Mouse (Mus musculus) embryonic facial prominence, embryonic 10.5 days (tissue): ENCODE measurements around the gene Bmper. TPM values are rescaled to one million over a fixed set of nuclear protein-coding genes. Genes with fewer than 3 reads are reported as not detected.

Source experiments
- DNase-seq: peaks from one replicate; pipeline ENCODE4 v3.0.0-alpha.2; 2017; ENCODE audit warnings: low spot score
- H3K27ac ChIP-seq: fragments of 300-500 bp; sonication (generic); replicated peaks from 2 replicates; pipeline ENCODE4 v1.5.1; 2016; ENCODE audit warnings: mild to moderate bottlenecking
- H3K27me3 ChIP-seq: fragments of 300-500 bp; sonication (generic); replicated peaks from 2 replicates; pipeline ENCODE4 v1.6.1; 2016; ENCODE audit warnings: low read depth, mild to moderate bottlenecking; ENCODE audit not compliant: poor library complexity, severe bottlenecking
- H3K36me3 ChIP-seq: fragments of 300-500 bp; sonication (generic); replicated peaks from 2 replicates; pipeline ENCODE4 v1.6.1; 2016; ENCODE audit warnings: mild to moderate bottlenecking, moderate library complexity
- H3K4me1 ChIP-seq: fragments of 300-500 bp; sonication (generic); 2 replicates; pipeline ENCODE4 v1.6.1; 2016
- H3K4me3 ChIP-seq: fragments of 300-500 bp; sonication (generic); 2 replicates; pipeline ENCODE4 v1.5.1; 2016; ENCODE audit warnings: mild to moderate bottlenecking, moderate library complexity
- H3K9me3 ChIP-seq: fragments of 300-500 bp; sonication (generic); 2 replicates; pipeline ENCODE4 v1.6.1; 2016; ENCODE audit warnings: mild to moderate bottlenecking
- WGBS: fragments of 180-500 bp; shearing (Covaris S2); methylation state at CpG from one replicate; pipeline ENCODE4 v1.1.7; 2016; 5-methylcytosine and 5-hydroxymethylcytosine counted together
- polyA plus RNA-seq: library from polyadenylated mRNA; unstranded; fragments of >200 nt; fragmentation: Nextera tagmentation; extraction: Ambion mirVana; gene quantifications from 2 replicates; pipeline ENCODE4 v1.2.1, GENCODE M21; 2016

Gene Bmper
- polyA plus RNA-seq, 1 experiment from 2014 or later, result 4.5 TPM

DNA sequence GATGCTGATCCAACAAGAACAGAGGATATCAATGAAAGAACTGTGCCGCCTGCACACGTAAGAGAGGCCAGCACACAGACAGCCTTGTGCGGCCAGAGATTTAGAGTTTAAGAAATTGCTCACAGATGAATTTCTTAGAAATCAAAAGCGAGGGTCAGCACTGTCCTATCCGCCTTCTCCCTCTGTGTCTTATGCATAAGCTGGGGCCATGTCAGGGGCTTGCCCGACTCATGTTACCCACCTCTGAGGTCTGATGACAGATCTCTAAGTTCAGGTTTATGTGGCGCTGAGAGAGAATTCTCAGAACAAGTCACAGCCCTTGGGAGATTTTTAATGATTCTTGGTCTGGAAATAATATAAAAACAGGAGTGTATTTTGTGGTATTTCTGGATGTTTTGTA is 140.7 kb downstream of the Bmper start:
- Histone ChIP-seq H3K27ac (peak overlapping the region; percentile 72; the same call in 1 of the 2 replicates), H3K27me3 (no peaks in the 10 kb centered on the region), H3K4me1 (peaks cover 13% of the 10 kb centered on the region), H3K9me3 (no peaks in the 10 kb centered on the region), H3K4me3 (no peak overlapping the region), H3K36me3 (no peaks in the 10 kb centered on the region)
- DNase-seq, result peak; percentile 55
- 52% methylated on average over 7 of the region's 7 CpGs for WGBS

GRCm38 (mm10) chr9:23364047-23364446 is 141.2 kb downstream of the Bmper start:
- 0 out of 2 replicates have a peak overlapping the region, but pooled peaks have one; percentile 57 for H3K27ac ChIP-seq
- peaks cover 13% of the 10 kb centered on the region for H3K4me1 ChIP-seq
- no peaks in the 10 kb centered on the region for H3K36me3 ChIP-seq
- no peaks in the 10 kb centered on the region for H3K9me3 ChIP-seq
- no peak for DNase-seq
- no peak overlapping the region for H3K4me3 ChIP-seq
- 78% methylated on average over 2 of the region's 2 CpGs for WGBS
- no peaks in the 10 kb centered on the region for H3K27me3 ChIP-seq

DNA sequence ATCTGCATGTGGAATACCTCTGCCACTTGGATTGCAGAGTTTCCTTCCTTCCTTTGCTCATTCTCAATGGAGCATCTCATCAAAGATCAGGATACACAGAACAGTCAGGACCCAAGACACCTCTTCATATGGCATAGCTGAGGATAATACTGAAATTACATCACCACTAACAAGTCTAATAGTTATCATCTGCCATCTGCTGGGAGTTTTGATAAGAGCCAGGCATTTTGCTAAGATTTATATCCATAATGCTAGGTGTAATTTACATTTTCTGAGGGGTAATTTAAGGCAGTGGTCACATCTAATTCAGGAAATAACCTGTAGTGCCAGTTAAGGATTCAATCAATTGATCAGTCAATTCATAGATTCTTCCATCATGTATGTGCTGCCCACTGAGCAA is 145.2 kb downstream of the Bmper start:
- Histone ChIP-seq H3K4me3 (no peak overlapping the region), H3K27ac (no peak overlapping the region), H3K4me1 (peaks cover 10% of the 10 kb centered on the region), H3K27me3 (no peaks in the 10 kb centered on the region), H3K36me3 (no peaks in the 10 kb centered on the region), H3K9me3 (no peaks in the 10 kb centered on the region)
- no peak for DNase-seq

DNA sequence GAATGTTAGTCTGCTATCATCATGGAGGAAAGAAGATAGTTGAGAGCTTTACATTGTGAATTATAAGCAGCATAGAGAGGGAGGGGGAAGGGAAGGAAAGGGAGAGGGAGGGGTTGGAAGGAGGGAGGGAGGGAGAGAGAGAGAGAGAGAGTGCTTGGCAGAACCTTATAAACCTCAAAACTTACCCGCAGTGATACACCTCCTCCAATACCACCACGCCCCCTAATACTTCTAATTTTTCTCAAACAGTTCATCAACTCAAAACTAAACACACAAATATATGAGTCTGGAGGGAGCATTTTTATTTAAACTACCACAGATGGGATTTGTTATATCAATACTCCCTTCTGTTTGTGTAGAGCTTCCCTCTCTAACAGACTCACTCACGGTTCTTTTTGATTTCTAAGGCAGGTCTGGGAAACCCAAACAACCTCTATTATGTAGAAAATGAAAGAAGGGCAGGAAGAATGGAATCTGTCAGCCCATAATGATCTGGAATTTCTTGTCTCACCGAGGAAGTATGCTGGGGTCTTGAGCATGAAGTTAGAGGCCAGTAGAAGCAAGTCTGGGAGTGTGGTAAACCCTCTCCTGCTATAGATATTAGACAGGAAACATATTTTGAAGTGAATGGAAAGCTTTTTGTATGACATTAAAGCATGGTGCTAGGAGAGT is 152.0 kb downstream of the Bmper start:
- Histone ChIP-seq H3K9me3 (no peaks in the 10 kb centered on the region), H3K27me3 (no peaks in the 10 kb centered on the region), H3K36me3 (no peaks in the 10 kb centered on the region), H3K4me3 (no peak overlapping the region), H3K4me1 (peaks cover 28% of the 10 kb centered on the region), H3K27ac (no peak overlapping the region)
- 59% methylated on average over 4 of the region's 4 CpGs for WGBS
- DNase-seq, result no peak

DNA sequence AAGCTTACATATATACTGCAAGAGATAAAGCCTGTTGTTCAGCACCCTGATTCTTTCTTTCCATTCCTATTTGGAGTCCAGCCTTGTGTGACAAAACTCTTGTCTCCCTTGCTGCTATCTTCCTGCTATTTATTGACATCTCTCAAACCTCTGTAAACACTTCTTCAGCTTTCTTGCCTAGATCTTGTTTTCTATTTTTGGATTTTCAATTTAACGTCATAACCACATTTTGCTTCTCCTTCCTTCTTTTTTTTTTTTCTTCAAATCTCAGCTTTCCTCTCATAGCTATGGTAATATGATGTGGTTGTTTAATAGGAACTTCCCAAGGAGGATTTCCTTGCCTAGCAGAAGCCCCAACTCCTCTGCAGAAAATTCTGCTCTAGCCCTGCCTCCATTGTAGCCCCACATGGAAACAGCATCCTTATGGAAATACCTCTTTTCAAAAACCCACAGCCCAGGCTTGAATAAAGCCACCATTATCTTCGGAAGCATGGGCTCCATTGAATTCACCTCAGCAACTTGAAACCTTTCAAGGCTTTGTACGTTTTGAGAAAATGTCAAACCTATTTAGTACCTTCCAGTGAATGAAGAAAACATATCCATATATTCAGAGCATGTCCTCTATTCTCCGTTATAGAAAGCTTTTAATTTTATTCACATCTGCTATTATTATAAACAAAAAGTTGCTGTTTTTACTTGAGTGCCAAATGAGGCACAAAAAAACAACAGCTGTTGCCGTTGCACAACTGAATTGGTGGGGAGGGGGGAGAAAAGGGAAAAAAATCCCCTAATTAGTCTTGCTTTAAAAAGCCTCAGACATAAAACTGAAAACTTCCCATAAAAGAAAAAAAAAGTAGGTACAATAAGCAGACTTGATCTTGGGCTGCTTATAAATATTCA is 155.2 kb downstream of the Bmper start:
- Histone ChIP-seq H3K9me3 (no peaks in the 10 kb centered on the region), H3K4me1 (peaks cover 35% of the 10 kb centered on the region), H3K36me3 (no peaks in the 10 kb centered on the region), H3K4me3 (no peak overlapping the region), H3K27ac (peak overlapping the region; percentile 40; the same call in 1 of the 2 replicates), H3K27me3 (no peaks in the 10 kb centered on the region)
- 49% methylated on average over 5 of the region's 5 CpGs for WGBS
- DNase-seq, result no peak

DNA sequence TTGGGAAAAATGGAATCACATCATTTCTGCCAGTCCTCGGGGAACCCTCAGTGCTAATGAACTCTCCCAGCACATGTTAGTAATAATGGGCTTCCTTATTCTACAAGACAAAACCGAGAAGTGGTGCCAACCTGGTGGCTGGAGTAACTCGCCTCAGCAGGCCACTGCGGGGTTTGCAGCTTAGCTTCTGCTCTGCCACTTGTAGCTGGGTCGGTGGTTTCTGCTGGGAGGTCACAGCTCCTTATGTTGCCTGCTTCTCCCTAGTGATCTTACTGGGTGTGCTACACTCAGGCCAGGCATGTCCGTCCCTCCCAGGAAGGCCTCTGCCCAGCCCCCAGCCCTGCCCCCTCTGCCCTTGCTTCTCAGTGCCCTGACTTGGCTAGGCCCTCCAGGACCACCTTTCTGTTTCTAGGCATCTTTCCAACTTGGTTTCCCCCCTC is 155.9 kb downstream of the Bmper start:
- Histone ChIP-seq H3K9me3 (no peaks in the 10 kb centered on the region), H3K4me3 (no peak overlapping the region), H3K27ac (peak overlapping the region; percentile 74), H3K4me1 (peaks cover 35% of the 10 kb centered on the region), H3K36me3 (no peaks in the 10 kb centered on the region), H3K27me3 (no peaks in the 10 kb centered on the region)
- 28% methylated on average over 6 of the region's 6 CpGs for WGBS
- DNase-seq, result peak; percentile 44

- H3K4me1 ChIP-seq, result peaks cover 35% of the 10 kb centered on the region
- H3K27ac ChIP-seq, result peak overlapping the region; percentile 74; the same call in 1 of the 2 replicates
- no peak overlapping the region for H3K4me3 ChIP-seq
- WGBS, result 61% methylated on average over 5 of the region's 5 CpGs
- no peaks in the 10 kb centered on the region for H3K27me3 ChIP-seq
- no peak for DNase-seq
- H3K36me3 ChIP-seq, result no peaks in the 10 kb centered on the region
- no peaks in the 10 kb centered on the region for H3K9me3 ChIP-seq
Observed at GRCm38 (mm10) chr9:23380171-23380835, 157.4 kb downstream of the Bmper start.

- Histone ChIP-seq H3K4me1 (peaks cover 37% of the 10 kb centered on the region), H3K36me3 (no peaks in the 10 kb centered on the region), H3K9me3 (no peaks in the 10 kb centered on the region), H3K27me3 (no peaks in the 10 kb centered on the region), H3K27ac (no peak overlapping the region), H3K4me3 (no peak overlapping the region)
- no peak for DNase-seq
- 90% methylated on average over 8 of the region's 8 CpGs for WGBS
Observed at GRCm38 (mm10) chr9:23383291-23383690, 160.4 kb downstream of the Bmper start.

- no peak for DNase-seq
- 96% methylated on average over 1 of the region's 1 CpGs for WGBS
- Histone ChIP-seq H3K36me3 (no peaks in the 10 kb centered on the region), H3K27ac (no peak overlapping the region), H3K4me1 (peaks cover 32% of the 10 kb centered on the region), H3K9me3 (no peaks in the 10 kb centered on the region), H3K4me3 (no peak overlapping the region), H3K27me3 (no peaks in the 10 kb centered on the region)
Observed at GRCm38 (mm10) chr9:23383837-23384236, 161.0 kb downstream of the Bmper start.

DNA sequence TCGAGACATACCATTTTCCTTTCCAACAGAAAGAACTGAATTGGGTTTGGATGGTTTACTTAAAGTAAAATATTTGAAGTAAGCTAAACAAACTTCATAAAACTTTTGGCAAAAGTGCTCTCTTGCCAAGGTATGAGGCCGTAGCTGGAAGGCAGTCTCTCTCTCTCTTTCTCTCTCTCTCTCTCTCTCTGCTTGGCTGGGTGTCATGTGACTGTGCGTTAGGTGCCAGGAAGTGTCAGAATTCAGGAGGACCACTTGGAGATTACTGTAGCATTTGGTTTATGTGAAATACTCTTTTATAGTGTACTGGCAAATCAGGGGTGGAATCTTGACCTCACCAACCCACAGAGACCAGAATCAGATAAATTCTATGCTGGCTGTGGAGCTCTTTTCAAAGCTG is 162.0 kb downstream of the Bmper start:
- Histone ChIP-seq H3K4me3 (no peak overlapping the region), H3K36me3 (no peaks in the 10 kb centered on the region), H3K9me3 (no peaks in the 10 kb centered on the region), H3K27me3 (no peaks in the 10 kb centered on the region), H3K4me1 (peaks cover 23% of the 10 kb centered on the region), H3K27ac (no peak overlapping the region)
- DNase-seq, result no peak
- 78% methylated on average over 3 of the region's 3 CpGs for WGBS

- Histone ChIP-seq H3K4me1 (peaks cover 16% of the 10 kb centered on the region), H3K27ac (peak overlapping the region; percentile 63)
- 66% methylated on average over 3 of the region's 3 CpGs for WGBS
Observed at GRCm38 (mm10) chr9:23386201-23386600, 163.3 kb downstream of the Bmper start.

GRCm38 (mm10) chr9:23390118-23390517 is 167.2 kb downstream of the Bmper start:
- H3K27me3 ChIP-seq, result no peaks in the 10 kb centered on the region
- H3K36me3 ChIP-seq, result no peaks in the 10 kb centered on the region
- peaks cover 14% of the 10 kb centered on the region for H3K4me1 ChIP-seq
- H3K4me3 ChIP-seq, result no peak overlapping the region
- H3K27ac ChIP-seq, result no peak overlapping the region
- DNase-seq, result no peak
- 79% methylated on average over 3 of the region's 3 CpGs for WGBS
- no peaks in the 10 kb centered on the region for H3K9me3 ChIP-seq

More at GRCm38 (mm10) chr9:23386201-23386600, 163.3 kb downstream of the Bmper start:
- H3K27me3 ChIP-seq, result no peaks in the 10 kb centered on the region
- no peak for DNase-seq
- H3K4me3 ChIP-seq, result no peak overlapping the region
- no peaks in the 10 kb centered on the region for H3K9me3 ChIP-seq
- no peaks in the 10 kb centered on the region for H3K36me3 ChIP-seq
